Mouse (Mus musculus) retina, adult 2 months (tissue): ENCODE data around the gene Casz1.

Source experiments
- DNase-seq: peaks from one replicate; pipeline ENCODE4 v3.0.0-alpha.2; 2012; ENCODE audit warnings: low read depth, low spot score

The Casz1 gene

GRCm38 (mm10) chr4:148804137-148804779, at the start of gene Casz1:
Gene Casz1 (plus strand): TSS chr4:148804429.
- DNase-seq = peak; percentile 91

GRCm38 (mm10) chr4:148758863-148759262, 45.4 kb upstream of the Casz1 start:
- no peak for DNase-seq

GRCm38 (mm10) chr4:148760152-148760551, 44.1 kb upstream of the Casz1 start:
- DNase-seq = no peak

- no peak for DNase-seq
These were observed 38.0 kb upstream of the Casz1 start for GRCm38 (mm10) chr4:148766021-148766775.

GRCm38 (mm10) chr4:148767655-148768305, 36.4 kb upstream of the Casz1 start:
- DNase-seq = no peak

- DNase-seq = no peak
These were observed 35.6 kb upstream of the Casz1 start for GRCm38 (mm10) chr4:148768649-148769048.

- DNase-seq = no peak
These were observed 33.4 kb upstream of the Casz1 start for GRCm38 (mm10) chr4:148770582-148771408.

- no peak for DNase-seq
These were observed 32.8 kb upstream of the Casz1 start for GRCm38 (mm10) chr4:148771409-148771929.

GRCm38 (mm10) chr4:148772658-148773057, 31.6 kb upstream of the Casz1 start:
- no peak for DNase-seq

GRCm38 (mm10) chr4:148774036-148774435, 30.2 kb upstream of the Casz1 start:
- peak; percentile 59 for DNase-seq

GRCm38 (mm10) chr4:148775476-148776269, 28.6 kb upstream of the Casz1 start:
- no peak for DNase-seq

- DNase-seq = no peak
These were observed 24.1 kb upstream of the Casz1 start for GRCm38 (mm10) chr4:148780097-148780621.

GRCm38 (mm10) chr4:148781516-148781915, 22.7 kb upstream of the Casz1 start:
- DNase-seq = no peak

GRCm38 (mm10) chr4:148782880-148783279, 21.3 kb upstream of the Casz1 start:
- no peak for DNase-seq

- DNase-seq = no peak
These were observed 20.5 kb upstream of the Casz1 start for GRCm38 (mm10) chr4:148783760-148784159.

GRCm38 (mm10) chr4:148785053-148785567, 19.1 kb upstream of the Casz1 start:
- DNase-seq = no peak

- DNase-seq = no peak
These were observed 18.2 kb upstream of the Casz1 start for GRCm38 (mm10) chr4:148785995-148786394.

GRCm38 (mm10) chr4:148790940-148791339, 13.3 kb upstream of the Casz1 start:
- no peak for DNase-seq

GRCm38 (mm10) chr4:148795038-148795437, 9.2 kb upstream of the Casz1 start:
- DNase-seq = no peak
